Mouse (Mus musculus): ENCODE results near the gene Tbc1d32. TPM values are rescaled to one million over a fixed set of nuclear protein-coding genes. Genes with fewer than 3 reads are reported as not detected.
A peak's percentile ranks its signal among the peaks of the same experiment; 100 is the strongest.

Tbc1d32 gene
- polyA plus RNA-seq, 1 experiment from 2014 or later = 4.0 TPM

- Histone ChIP-seq H3K27me3 (ENCODE audit: control insufficient read depth, insufficient read depth, low read length) (no peaks in the 10 kb centered on the region), H3K36me3 (ENCODE audit: control insufficient read depth, insufficient read depth, low read length) (no peaks in the 10 kb centered on the region), H3K4me1 (replicated peaks; ENCODE audit: control insufficient read depth, insufficient read depth, low read length) (no peaks in the 10 kb centered on the region), H3K4me2 (ENCODE audit: low read depth, low read length, severe bottlenecking) (no peak overlapping the region), H3K27ac (ENCODE audit: low read depth, low read length) (no peak overlapping the region), H3K9ac (ENCODE audit: low read length) (no peak overlapping the region), H3K4me3 (ENCODE audit: low read depth, low read length) (no peak overlapping the region), H3K9me3 (ENCODE audit: control insufficient read depth, low read length) (no peaks in the 10 kb centered on the region)
- WGBS = 96% methylated on average over 5 of the region's 5 CpGs
- DNase-seq (ENCODE audit: low spot score) = no peak
- ATAC-seq (replicated peaks; ENCODE audit: low FRiP score) = no peak
Measured at GRCm38 (mm10) chr10:56137191-56137590, 91.3 kb downstream of the Tbc1d32 start.

- DNase-seq (ENCODE audit: low spot score) (no peak), ATAC-seq (replicated peaks; ENCODE audit: low FRiP score) (no peak)
- no peaks in the 10 kb centered on the region for H3K27me3 ChIP-seq (ENCODE audit: control insufficient read depth, insufficient read depth, low read length)
- no peaks in the 10 kb centered on the region for H3K36me3 ChIP-seq (ENCODE audit: control insufficient read depth, insufficient read depth, low read length)
- no peaks in the 10 kb centered on the region for H3K9me3 ChIP-seq (ENCODE audit: control insufficient read depth, low read length)
- H3K4me1 ChIP-seq (replicated peaks; ENCODE audit: control insufficient read depth, insufficient read depth, low read length) = no peaks in the 10 kb centered on the region
- no peak overlapping the region for H3K27ac ChIP-seq (ENCODE audit: low read depth, low read length)
- 81% methylated on average over 2 of the region's 2 CpGs for WGBS
- H3K4me3 ChIP-seq (ENCODE audit: low read depth, low read length) = no peak overlapping the region
- no peak overlapping the region for H3K9ac ChIP-seq (ENCODE audit: low read length)
- no peak overlapping the region for H3K4me2 ChIP-seq (ENCODE audit: low read depth, low read length, severe bottlenecking)
Measured at GRCm38 (mm10) chr10:56129642-56130041, 98.8 kb downstream of the Tbc1d32 start.

- no peak for DNase-seq (ENCODE audit: low spot score)
- no peaks in the 10 kb centered on the region for H3K9me3 ChIP-seq (ENCODE audit: control insufficient read depth, low read length)
- H3K36me3 ChIP-seq (ENCODE audit: control insufficient read depth, insufficient read depth, low read length) = no peaks in the 10 kb centered on the region
- 100% methylated on average over 1 of the region's 1 CpGs for WGBS
- ATAC-seq (replicated peaks; ENCODE audit: low FRiP score) = no peak
- no peak overlapping the region for H3K27ac ChIP-seq (ENCODE audit: low read depth, low read length)
- H3K4me3 ChIP-seq (ENCODE audit: low read depth, low read length) = no peak overlapping the region
- no peak overlapping the region for H3K4me2 ChIP-seq (ENCODE audit: low read depth, low read length, severe bottlenecking)
- H3K27me3 ChIP-seq (ENCODE audit: control insufficient read depth, insufficient read depth, low read length) = no peaks in the 10 kb centered on the region
- no peaks in the 10 kb centered on the region for H3K4me1 ChIP-seq (replicated peaks; ENCODE audit: control insufficient read depth, insufficient read depth, low read length)
- no peak overlapping the region for H3K9ac ChIP-seq (ENCODE audit: low read length)
Measured at GRCm38 (mm10) chr10:56126972-56127371, 101.5 kb downstream of the Tbc1d32 start.

GRCm38 (mm10) chr10:56115636-56116180, 112.8 kb downstream of the Tbc1d32 start:
- peak overlapping the region; percentile 78 for H3K4me2 ChIP-seq (ENCODE audit: low read depth, low read length, severe bottlenecking)
- H3K4me3 ChIP-seq (ENCODE audit: low read depth, low read length) = peak overlapping the region; percentile 51
- no peaks in the 10 kb centered on the region for H3K27me3 ChIP-seq (ENCODE audit: control insufficient read depth, insufficient read depth, low read length)
- ATAC-seq (replicated peaks; ENCODE audit: low FRiP score) (peak; percentile 73), DNase-seq (ENCODE audit: low spot score) (peak; percentile 74)
- H3K9me3 ChIP-seq (ENCODE audit: control insufficient read depth, low read length) = no peaks in the 10 kb centered on the region
- WGBS = 15% methylated on average over 27 of the region's 27 CpGs
- peaks cover 3% of the 10 kb centered on the region; the same call in 1 of the 2 replicates for H3K4me1 ChIP-seq (replicated peaks; ENCODE audit: control insufficient read depth, insufficient read depth, low read length)
- peak overlapping the region; percentile 68 for H3K27ac ChIP-seq (ENCODE audit: low read depth, low read length)
- peak overlapping the region; percentile 81 for H3K9ac ChIP-seq (ENCODE audit: low read length)
- no peaks in the 10 kb centered on the region for H3K36me3 ChIP-seq (ENCODE audit: control insufficient read depth, insufficient read depth, low read length)

GRCm38 (mm10) chr10:56114951-56115635, 113.4 kb downstream of the Tbc1d32 start:
- Histone ChIP-seq H3K36me3 (ENCODE audit: control insufficient read depth, insufficient read depth, low read length) (no peaks in the 10 kb centered on the region), H3K9me3 (ENCODE audit: control insufficient read depth, low read length) (no peaks in the 10 kb centered on the region), H3K4me1 (replicated peaks; ENCODE audit: control insufficient read depth, insufficient read depth, low read length) (peaks cover 3% of the 10 kb centered on the region; the same call in 1 of the 2 replicates), H3K4me3 (ENCODE audit: low read depth, low read length) (peak overlapping the region; percentile 51), H3K27me3 (ENCODE audit: control insufficient read depth, insufficient read depth, low read length) (no peaks in the 10 kb centered on the region), H3K9ac (ENCODE audit: low read length) (peak overlapping the region; percentile 81), H3K27ac (ENCODE audit: low read depth, low read length) (peak overlapping the region; percentile 68), H3K4me2 (ENCODE audit: low read depth, low read length, severe bottlenecking) (peak overlapping the region; percentile 78)
- DNase-seq (ENCODE audit: low spot score) (peak; percentile 86), ATAC-seq (replicated peaks; ENCODE audit: low FRiP score) (peak; percentile 93)
- WGBS = under 1% methylated on average over 50 of the region's 50 CpGs

- no peak overlapping the region for H3K4me3 ChIP-seq (ENCODE audit: low read depth, low read length)
- WGBS = 31% methylated on average over 1 of the region's 1 CpGs
Measured at GRCm38 (mm10) chr10:56106996-56107334, 121.5 kb downstream of the Tbc1d32 start.

GRCm38 (mm10) chr10:56106333-56106995, 122.0 kb downstream of the Tbc1d32 start, which contains the start of gene Msl3l2:
Gene Msl3l2, plus strand, starts transcription at chr10:56106917.
- H3K27me3 ChIP-seq (ENCODE audit: control insufficient read depth, insufficient read depth, low read length) = no peaks in the 10 kb centered on the region
- WGBS = 31% methylated on average over 18 of the region's 18 CpGs
- H3K4me1 ChIP-seq (replicated peaks; ENCODE audit: control insufficient read depth, insufficient read depth, low read length) = no peaks in the 10 kb centered on the region
- H3K27ac ChIP-seq (ENCODE audit: low read depth, low read length) = no peak within 1 kb of the TSS
- H3K36me3 ChIP-seq (ENCODE audit: control insufficient read depth, insufficient read depth, low read length) = no peaks in the 10 kb centered on the region
- H3K4me3 ChIP-seq (ENCODE audit: low read depth, low read length) = no peak within 1 kb of the TSS
- H3K9me3 ChIP-seq (ENCODE audit: control insufficient read depth, low read length) = no peaks in the 10 kb centered on the region
- H3K9ac ChIP-seq (ENCODE audit: low read length) = no peak within 1 kb of the TSS
- H3K4me2 ChIP-seq (ENCODE audit: low read depth, low read length, severe bottlenecking) = peak within 1 kb of the TSS; percentile 31; the same call in 1 of the 2 replicates
- peak; percentile 86 for ATAC-seq (replicated peaks; ENCODE audit: low FRiP score)
- DNase-seq (ENCODE audit: low spot score) = peak; percentile 85

More at GRCm38 (mm10) chr10:56106996-56107334, 121.5 kb downstream of the Tbc1d32 start:
- Histone ChIP-seq H3K9me3 (ENCODE audit: control insufficient read depth, low read length) (no peaks in the 10 kb centered on the region), H3K27ac (ENCODE audit: low read depth, low read length) (no peak overlapping the region), H3K4me1 (replicated peaks; ENCODE audit: control insufficient read depth, insufficient read depth, low read length) (no peaks in the 10 kb centered on the region), H3K36me3 (ENCODE audit: control insufficient read depth, insufficient read depth, low read length) (no peaks in the 10 kb centered on the region), H3K4me2 (ENCODE audit: low read depth, low read length, severe bottlenecking) (peak overlapping the region; percentile 31; the same call in 1 of the 2 replicates), H3K9ac (ENCODE audit: low read length) (no peak overlapping the region), H3K27me3 (ENCODE audit: control insufficient read depth, insufficient read depth, low read length) (no peaks in the 10 kb centered on the region)
- ATAC-seq (replicated peaks; ENCODE audit: low FRiP score) = peak; percentile 55
- DNase-seq (ENCODE audit: low spot score) = no peak

- ATAC-seq (replicated peaks; ENCODE audit: low FRiP score) = no peak
- WGBS = 95% methylated on average over 3 of the region's 3 CpGs
- no peaks in the 10 kb centered on the region for H3K9me3 ChIP-seq (ENCODE audit: control insufficient read depth, low read length)
Measured at GRCm38 (mm10) chr10:56099641-56100310, 128.7 kb downstream of the Tbc1d32 start.

More at GRCm38 (mm10) chr10:56099641-56100310, 128.7 kb downstream of the Tbc1d32 start:
- Histone ChIP-seq H3K4me2 (ENCODE audit: low read depth, low read length, severe bottlenecking) (no peak overlapping the region), H3K4me3 (ENCODE audit: low read depth, low read length) (no peak overlapping the region), H3K36me3 (ENCODE audit: control insufficient read depth, insufficient read depth, low read length) (no peaks in the 10 kb centered on the region), H3K27me3 (ENCODE audit: control insufficient read depth, insufficient read depth, low read length) (no peaks in the 10 kb centered on the region), H3K27ac (ENCODE audit: low read depth, low read length) (no peak overlapping the region), H3K4me1 (replicated peaks; ENCODE audit: control insufficient read depth, insufficient read depth, low read length) (no peaks in the 10 kb centered on the region), H3K9ac (ENCODE audit: low read length) (no peak overlapping the region)
- no peak for DNase-seq (ENCODE audit: low spot score)

Data from forebrain, embryonic 11.5 days (tissue).